Comparison of ENCODE assay signal across 12 mouse cellular contexts in the genomic region with DNA sequence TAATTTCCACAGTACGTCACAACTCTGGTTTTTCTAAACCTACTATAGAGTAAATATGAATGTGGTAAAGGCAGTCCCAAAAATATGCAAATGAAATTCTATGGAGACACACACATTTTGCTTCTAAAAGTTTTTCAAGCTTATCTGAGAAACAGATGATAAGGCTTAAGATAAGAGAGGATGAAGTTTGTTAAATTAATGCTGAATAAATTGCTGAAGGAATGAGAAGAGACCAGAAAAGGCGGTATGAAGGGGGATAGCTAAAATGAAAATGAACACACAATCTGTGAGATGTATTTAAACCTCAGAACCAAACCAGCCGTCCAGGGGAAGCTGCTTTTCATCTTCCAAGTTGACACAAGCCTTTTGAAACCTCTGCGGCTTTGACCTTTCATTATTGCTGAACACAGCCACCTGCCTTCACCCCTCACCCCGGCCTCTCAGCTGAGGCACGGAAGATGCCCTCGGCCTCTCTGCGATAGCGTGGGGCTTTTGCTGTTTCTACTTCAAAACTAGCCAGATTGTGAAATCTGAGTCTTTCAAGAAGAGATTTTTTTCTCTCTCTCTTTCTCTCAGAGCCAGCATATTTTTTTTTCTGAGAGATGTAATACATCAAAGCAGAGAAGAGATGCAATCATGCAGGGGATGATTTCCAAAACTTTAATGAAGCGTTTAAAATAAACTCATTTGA.
DNase-seq lines count a peak whose midpoint lies in the region; ATAC-seq lines count a peak whose summit lies in the region.
"Had no signal": no experiment of that assay in that cellular context is flagged by ENCODE, and none has a peak within 500 bp of the region (broad histone marks: within the 10 kb centered on the region; RNA-seq: fewer than 3 reads in every experiment).

No protein-coding gene starts in this region.

- 0 out of 2 replicates have a peak, but pooled peaks cover 3% of the 10 kb centered on the region for H3K9me3 ChIP-seq in hindbrain, embryonic 10.5 days
- H3K9me3 ChIP-seq in hindbrain, embryonic 16.5 days (ENCODE audit: control insufficient read depth, low read length) = 0 out of 2 replicates have a peak, but pooled peaks cover 2% of the 10 kb centered on the region
- H3K9me3 ChIP-seq in forebrain, embryonic 15.5 days = no peaks in the 10 kb centered on the region
- no peaks in the 10 kb centered on the region; the same call in 1 of the 2 replicates for H3K9me3 ChIP-seq in midbrain, embryonic 16.5 days (replicated peaks; ENCODE audit: control insufficient read depth, low read length, poor library complexity, severe bottlenecking)
- H3K9me3 ChIP-seq: heart, embryonic 13.5 days; intestine, embryonic 15.5 days; liver, embryonic 13.5 days had no signal

- H3K27ac ChIP-seq in hindbrain, embryonic 10.5 days = no peak overlapping the region
- H3K27ac ChIP-seq in hindbrain, embryonic 16.5 days (ENCODE audit: low read depth, low read length) = no peak overlapping the region
- peak overlapping the region; percentile 82 for H3K27ac ChIP-seq in forebrain, embryonic 15.5 days (replicated peaks)
- H3K27ac ChIP-seq in midbrain, embryonic 16.5 days (ENCODE audit: low read length) = 0 out of 2 replicates have a peak overlapping the region, but pooled peaks have one; percentile 41
- H3K27ac ChIP-seq: heart, embryonic 13.5 days; intestine, embryonic 15.5 days; liver, embryonic 13.5 days had no signal

- H3K36me3 ChIP-seq in hindbrain, embryonic 10.5 days = no peaks in the 10 kb centered on the region
- H3K36me3 ChIP-seq in hindbrain, embryonic 16.5 days (ENCODE audit: control insufficient read depth, insufficient read depth, low read length) = no peaks in the 10 kb centered on the region
- H3K36me3 ChIP-seq in forebrain, embryonic 15.5 days = no peaks in the 10 kb centered on the region
- no peaks in the 10 kb centered on the region for H3K36me3 ChIP-seq in midbrain, embryonic 16.5 days (ENCODE audit: control insufficient read depth, insufficient read depth, low read length)
- H3K36me3 ChIP-seq: heart, embryonic 13.5 days; intestine, embryonic 15.5 days; liver, embryonic 13.5 days had no signal

- ATAC-seq in hindbrain, embryonic 16.5 days = no peak
- 0 out of 2 replicates have a peak, but pooled peaks have one; percentile 18 for ATAC-seq in forebrain, embryonic 15.5 days (replicated peaks)
- ATAC-seq in midbrain, embryonic 16.5 days = peak; percentile 51; the same call in 1 of the 2 replicates
- ATAC-seq in erythroblast, adult 5-6 weeks (replicated peaks; ENCODE audit: low FRiP score, poor library complexity, severe bottlenecking) = no peak
- ATAC-seq: CD4-positive, CD25-positive, alpha-beta regulatory T cell, adult 4 months; intestine, embryonic 15.5 days had no signal

- 44% methylated on average over 10 of the region's 10 CpGs for WGBS in hindbrain, embryonic 10.5 days
- 30% methylated on average over 10 of the region's 10 CpGs for WGBS in hindbrain, embryonic 16.5 days
- WGBS in forebrain, embryonic 15.5 days = 15% methylated on average over 10 of the region's 10 CpGs
- WGBS in midbrain, embryonic 16.5 days = 18% methylated on average over 10 of the region's 10 CpGs

- H3K4me2 ChIP-seq in hindbrain, embryonic 16.5 days (ENCODE audit: low read length) = no peak overlapping the region
- peak overlapping the region; percentile 14; the same call in 1 of the 2 replicates for H3K4me2 ChIP-seq in forebrain, embryonic 15.5 days (replicated peaks)
- peak overlapping the region; percentile 28 for H3K4me2 ChIP-seq in midbrain, embryonic 16.5 days (ENCODE audit: low read length)
- H3K4me2 ChIP-seq: heart, embryonic 13.5 days; intestine, embryonic 15.5 days; liver, embryonic 13.5 days had no signal

- peak; percentile 35 for DNase-seq in hindbrain, embryonic 10.5 days (ENCODE audit: low spot score)
- peak; percentile 4 to 14 for DNase-seq in right cerebral cortex, adult 2 months (ENCODE audit: low spot score in 2 of 2)
- DNase-seq in right cerebral cortex, postnatal 14 days = no peak
- DNase-seq in thymus, postnatal 0 days (ENCODE audit: low spot score) = no peak
- DNase-seq: liver, embryonic 13.5 days had no signal

- H3K4me3 ChIP-seq in hindbrain, embryonic 10.5 days = no peak overlapping the region
- H3K4me3 ChIP-seq in hindbrain, embryonic 16.5 days (ENCODE audit: low read length) = no peak overlapping the region
- no peak overlapping the region for H3K4me3 ChIP-seq in forebrain, embryonic 15.5 days
- H3K4me3 ChIP-seq in midbrain, embryonic 16.5 days (ENCODE audit: low read depth, low read length) = no peak overlapping the region
- H3K4me3 ChIP-seq: heart, embryonic 13.5 days; intestine, embryonic 15.5 days; liver, embryonic 13.5 days had no signal

- H3K27me3 ChIP-seq in hindbrain, embryonic 10.5 days (ENCODE audit: insufficient read depth, poor library complexity, severe bottlenecking) = no peaks in the 10 kb centered on the region
- H3K27me3 ChIP-seq in hindbrain, embryonic 16.5 days (replicated peaks; ENCODE audit: control insufficient read depth, insufficient read depth, low read length) = no peaks in the 10 kb centered on the region
- H3K27me3 ChIP-seq in forebrain, embryonic 15.5 days = no peaks in the 10 kb centered on the region
- H3K27me3 ChIP-seq in midbrain, embryonic 16.5 days (ENCODE audit: control insufficient read depth, insufficient read depth, low read depth, low read length) = no peaks in the 10 kb centered on the region
- H3K27me3 ChIP-seq: heart, embryonic 13.5 days; intestine, embryonic 15.5 days; liver, embryonic 13.5 days had no signal

- H3K4me1 ChIP-seq in hindbrain, embryonic 10.5 days (replicated peaks) = peaks cover 16% of the 10 kb centered on the region
- H3K4me1 ChIP-seq in hindbrain, embryonic 16.5 days (ENCODE audit: control insufficient read depth, insufficient read depth, low read depth, low read length) = peaks cover 5% of the 10 kb centered on the region; the same call in 1 of the 2 replicates
- peaks cover 20% of the 10 kb centered on the region for H3K4me1 ChIP-seq in forebrain, embryonic 15.5 days
- H3K4me1 ChIP-seq in midbrain, embryonic 16.5 days (ENCODE audit: control insufficient read depth, insufficient read depth, low read length) = peaks cover 10% of the 10 kb centered on the region
- H3K4me1 ChIP-seq: heart, embryonic 13.5 days; intestine, embryonic 15.5 days; liver, embryonic 13.5 days had no signal

- H3K9ac ChIP-seq in hindbrain, embryonic 16.5 days (ENCODE audit: low read depth, low read length) = no peak overlapping the region
- no peak overlapping the region for H3K9ac ChIP-seq in forebrain, embryonic 15.5 days (replicated peaks)
- H3K9ac ChIP-seq in midbrain, embryonic 16.5 days (ENCODE audit: low read depth, low read length) = no peak overlapping the region
- H3K9ac ChIP-seq: heart, embryonic 13.5 days; intestine, embryonic 15.5 days; liver, embryonic 13.5 days had no signal

Comparison
In these comparisons a context has a peak if more than half of its experiments do, and no peak if none do; other contexts are left out.
1. DNase-seq: peak in hindbrain, embryonic 10.5 days (single experiment) and right cerebral cortex, adult 2 months (2 of 2); none in right cerebral cortex, postnatal 14 days (single experiment) and thymus, postnatal 0 days (single experiment).
2. H3K27ac ChIP-seq: peak in forebrain, embryonic 15.5 days (single experiment) and midbrain, embryonic 16.5 days (single experiment); none in hindbrain, embryonic 10.5 days (single experiment) and hindbrain, embryonic 16.5 days (single experiment).
3. ATAC-seq: peak in forebrain, embryonic 15.5 days (single experiment) and midbrain, embryonic 16.5 days (single experiment); none in hindbrain, embryonic 16.5 days (single experiment) and erythroblast, adult 5-6 weeks (single experiment).